Mouse (Mus musculus) midbrain, embryonic 14.5 days (tissue): Measurements from ENCODE around the gene Vash2. TPM values are rescaled to one million over a fixed set of nuclear protein-coding genes. Genes with fewer than 3 reads are reported as not detected.

Source experiments
- ATAC-seq: fragments of 200-750 bp; cut with Nextera tagmentation; 2 replicates; pipeline ENCODE4 v1.8.0; 2017; ENCODE audit warnings: moderate number of reproducible peaks, moderate library complexity; ENCODE audit not compliant: low FRiP score, low TSS enrichment
- DNase-seq: peaks from one replicate; pipeline ENCODE4 v3.0.0-alpha.2; 2015
- H3K27ac ChIP-seq: fragments of 300-500 bp; sonication (generic); replicated peaks from 2 replicates; pipeline ENCODE4 v1.5.1; 2014; ENCODE audit warnings: mild to moderate bottlenecking, low read depth, low read length, moderate library complexity
- H3K27me3 ChIP-seq: fragments of 300-500 bp; sonication (generic); 2 replicates; pipeline ENCODE4 v1.6.1; 2014; ENCODE audit warnings: low read length, control low read depth, mixed read lengths; ENCODE audit not compliant: control insufficient read depth, insufficient read depth
- H3K36me3 ChIP-seq: fragments of 300-500 bp; sonication (generic); 2 replicates; pipeline ENCODE4 v1.6.1; 2014; ENCODE audit warnings: low read length, control low read depth; ENCODE audit not compliant: control insufficient read depth, insufficient read depth
- H3K4me1 ChIP-seq: fragments of 300-500 bp; sonication (generic); 2 replicates; pipeline ENCODE4 v1.6.1; 2014; ENCODE audit warnings: mild to moderate bottlenecking, antibody characterized with exemption, low read length, control low read depth; ENCODE audit not compliant: control insufficient read depth, insufficient read depth
- H3K4me2 ChIP-seq: fragments of 300-500 bp; sonication (generic); 2 replicates; pipeline ENCODE4 v1.6.1; 2014; ENCODE audit warnings: mild to moderate bottlenecking, low read length, moderate library complexity
- H3K4me3 ChIP-seq: fragments of 300-500 bp; sonication (generic); replicated peaks from 2 replicates; pipeline ENCODE4 v1.5.1; 2014; ENCODE audit warnings: low read depth, low read length
- H3K9ac ChIP-seq: fragments of 300-500 bp; sonication (generic); replicated peaks from 2 replicates; pipeline ENCODE4 v1.6.1; 2014; ENCODE audit warnings: mild to moderate bottlenecking, low read length, moderate library complexity
- H3K9me3 ChIP-seq: fragments of 300-500 bp; sonication (generic); 2 replicates; pipeline ENCODE4 v1.6.1; 2016; ENCODE audit warnings: low read length, control low read depth, mixed read lengths; ENCODE audit not compliant: control insufficient read depth
- WGBS: fragments of 180-500 bp; shearing (Covaris S2); extraction: QIAGEN DNeasy Blood & Tissue Kit; methylation state at CpG from one replicate; pipeline ENCODE4 v1.1.7; 2014; 5-methylcytosine and 5-hydroxymethylcytosine counted together
- polyA plus RNA-seq: library from polyadenylated mRNA; unstranded; fragments of >200 nt; fragmentation: Nextera tagmentation; extraction: Ambion mirVana; gene quantifications from 2 replicates; pipeline ENCODE4 v1.2.1, GENCODE M21; 2014

Gene Vash2
- polyA plus RNA-seq, 1 experiment from 2014 or later: 102 TPM

DNA sequence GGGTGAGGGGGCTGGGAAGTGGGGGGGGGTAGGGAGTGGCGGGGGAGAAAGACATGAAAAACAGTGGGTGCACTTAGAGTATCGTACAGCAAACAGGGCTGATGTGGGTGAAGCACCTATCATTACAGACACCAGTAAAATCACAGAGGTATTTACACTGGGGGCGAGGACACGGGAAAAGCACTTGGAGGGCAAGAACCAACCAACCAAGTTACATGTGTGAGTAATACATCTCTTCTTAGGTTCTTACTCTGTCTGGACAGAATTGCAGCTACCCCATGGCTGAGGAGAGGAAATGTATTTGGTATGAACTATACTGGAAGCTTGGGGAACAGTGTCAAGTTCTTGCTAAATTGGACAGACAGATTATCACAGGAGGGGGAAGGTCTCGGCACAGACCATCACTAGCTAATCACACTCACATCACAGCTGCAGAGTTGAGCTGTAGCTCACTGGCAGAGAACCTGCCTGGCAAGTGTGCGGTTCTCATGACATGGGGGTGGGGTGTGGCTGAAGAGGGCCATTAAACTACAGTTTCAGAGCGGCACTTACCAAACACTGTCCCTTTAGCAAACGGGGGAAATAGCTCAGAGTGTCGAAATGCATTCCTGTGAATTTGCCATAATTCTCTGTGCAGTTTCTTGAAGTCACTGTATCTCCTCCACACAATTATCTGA lies 80.1 kb downstream of the Vash2 start:
- no peaks in the 10 kb centered on the region for H3K9me3 ChIP-seq
- no peak overlapping the region for H3K27ac ChIP-seq
- DNase-seq (no peak), ATAC-seq (no peak)
- H3K4me2 ChIP-seq: no peak overlapping the region
- H3K4me1 ChIP-seq: no peaks in the 10 kb centered on the region
- no peak overlapping the region for H3K9ac ChIP-seq
- WGBS: 94% methylated on average over 9 of the region's 9 CpGs
- no peaks in the 10 kb centered on the region for H3K27me3 ChIP-seq
- no peak overlapping the region for H3K4me3 ChIP-seq
- peaks cover 58% of the 10 kb centered on the region for H3K36me3 ChIP-seq

GRCm38 (mm10) chr1:190898186-190898585 lies 80.9 kb downstream of the Vash2 start:
- WGBS: 96% methylated on average over 3 of the region's 3 CpGs
- H3K36me3 ChIP-seq: peaks cover 55% of the 10 kb centered on the region
- no peak for DNase-seq
- no peaks in the 10 kb centered on the region for H3K27me3 ChIP-seq
- no peak overlapping the region for H3K9ac ChIP-seq
- H3K27ac ChIP-seq: no peak overlapping the region
- no peaks in the 10 kb centered on the region for H3K4me1 ChIP-seq
- ATAC-seq: no peak
- H3K4me3 ChIP-seq: no peak overlapping the region
- no peak overlapping the region for H3K4me2 ChIP-seq
- H3K9me3 ChIP-seq: no peaks in the 10 kb centered on the region

Other genes starting within 250 kb of the Vash2 start
- gene Rps6kc1, start 67.5 kb downstream of the Vash2 start, polyA plus RNA-seq: 29.8 and 31.0 TPM in 2 replicates
- gene Angel2, start 54.2 kb downstream of the Vash2 start, polyA plus RNA-seq: 49.3 and 60.1 TPM in 2 replicates
- gene Flvcr1, start 46.9 kb upstream of the Vash2 start, polyA plus RNA-seq: 10.0 and 12.1 TPM in 2 replicates
- not detected in 2 replicates for gene Spata45, start 57.3 kb upstream of the Vash2 start, polyA plus RNA-seq
- 15.9 and 16.0 TPM in 2 replicates for gene Tatdn3, start 83.6 kb upstream of the Vash2 start, polyA plus RNA-seq
- gene Nsl1, start 83.7 kb upstream of the Vash2 start, polyA plus RNA-seq: 2.7 and 4.9 TPM in 2 replicates
- 0.47 and 0.61 TPM in 2 replicates for gene Batf3, start 118.6 kb upstream of the Vash2 start, polyA plus RNA-seq
- gene Fam71a, start 185.5 kb upstream of the Vash2 start, polyA plus RNA-seq: not detected in 2 replicates
- 0.70 and 1.8 TPM in 2 replicates for gene Atf3, start 238.7 kb upstream of the Vash2 start, polyA plus RNA-seq